9 mouse cellular contexts compared by ENCODE assay signal in the genomic region with DNA sequence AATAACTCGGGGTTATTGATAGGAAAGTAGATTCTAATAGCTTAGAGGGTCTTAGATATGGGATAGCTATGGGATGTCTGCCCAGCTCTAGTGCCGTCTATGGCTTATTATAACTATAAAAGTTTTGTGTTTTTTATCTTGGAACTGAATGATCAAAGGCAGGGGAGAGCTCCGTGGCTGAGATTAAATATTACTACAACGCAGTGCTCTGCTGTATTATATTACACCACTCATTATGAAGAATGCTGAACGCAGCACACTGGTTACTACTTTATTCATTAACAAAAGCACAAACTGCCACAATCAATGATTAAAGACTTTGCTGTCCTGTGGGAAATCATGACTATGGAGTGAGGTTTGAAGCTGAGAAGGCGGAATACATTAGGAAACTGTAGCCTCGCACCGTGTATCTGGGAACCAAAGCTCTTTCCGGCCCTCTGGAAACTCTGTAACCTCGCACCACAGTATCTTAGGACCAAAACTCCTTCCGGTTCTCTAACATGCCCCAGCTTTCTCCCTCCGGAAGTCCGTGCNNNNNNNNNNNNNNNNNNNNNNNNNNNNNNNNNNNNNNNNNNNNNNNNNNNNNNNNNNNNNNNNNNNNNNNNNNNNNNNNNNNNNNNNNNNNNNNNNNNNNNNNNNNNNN. TPM values are rescaled to one million over a fixed set of nuclear protein-coding genes. Genes with fewer than 3 reads are reported as not detected.
DNase-seq lines count a peak whose midpoint lies in the region; ATAC-seq lines count a peak whose summit lies in the region.
"Had no signal": no experiment of that assay in that cellular context is flagged by ENCODE, and none has a peak within 500 bp of the region (broad histone marks: within the 10 kb centered on the region; RNA-seq: fewer than 3 reads in every experiment).

No protein-coding gene starts in this region.

- no peak overlapping the region for H3K27ac ChIP-seq in intestine, embryonic 15.5 days
- no peak overlapping the region for H3K27ac ChIP-seq in intestine, embryonic 16.5 days (ENCODE audit: low read length)
- H3K27ac ChIP-seq in hindbrain, embryonic 15.5 days (replicated peaks), result no peak overlapping the region
- H3K27ac ChIP-seq in midbrain, embryonic 16.5 days (ENCODE audit: low read length), result no peak overlapping the region

- no peak overlapping the region for H3K4me2 ChIP-seq in intestine, embryonic 15.5 days (replicated peaks)
- no peak overlapping the region for H3K4me2 ChIP-seq in intestine, embryonic 16.5 days (ENCODE audit: low read depth, low read length)
- H3K4me2 ChIP-seq in hindbrain, embryonic 15.5 days, result no peak overlapping the region
- peak overlapping the region; percentile 17; the same call in 1 of the 2 replicates for H3K4me2 ChIP-seq in midbrain, embryonic 16.5 days (ENCODE audit: low read length)

- no peak overlapping the region for H3K4me3 ChIP-seq in intestine, embryonic 15.5 days (replicated peaks)
- H3K4me3 ChIP-seq in intestine, embryonic 16.5 days (ENCODE audit: low read length), result no peak overlapping the region
- no peak overlapping the region for H3K4me3 ChIP-seq in hindbrain, embryonic 15.5 days
- H3K4me3 ChIP-seq in midbrain, embryonic 16.5 days (ENCODE audit: low read depth, low read length), result no peak overlapping the region

- ATAC-seq in intestine, embryonic 15.5 days, result 0 out of 2 replicates have a peak, but pooled peaks have one; percentile 23
- ATAC-seq in intestine, embryonic 16.5 days, result no peak
- ATAC-seq in hindbrain, embryonic 15.5 days (ENCODE audit: low FRiP score, low read depth), result peak; percentile 45; the same call in 1 of the 2 replicates
- ATAC-seq in midbrain, embryonic 16.5 days, result peak; percentile 58

- H3K27me3 ChIP-seq in intestine, embryonic 15.5 days (replicated peaks), result no peaks in the 10 kb centered on the region
- no peaks in the 10 kb centered on the region for H3K27me3 ChIP-seq in intestine, embryonic 16.5 days (replicated peaks; ENCODE audit: control insufficient read depth, insufficient read depth, low read length)
- no peaks in the 10 kb centered on the region for H3K27me3 ChIP-seq in hindbrain, embryonic 15.5 days
- no peaks in the 10 kb centered on the region for H3K27me3 ChIP-seq in midbrain, embryonic 16.5 days (ENCODE audit: control insufficient read depth, insufficient read depth, low read depth, low read length)

- no peaks in the 10 kb centered on the region for H3K9me3 ChIP-seq in intestine, embryonic 15.5 days
- no peaks in the 10 kb centered on the region for H3K9me3 ChIP-seq in intestine, embryonic 16.5 days (ENCODE audit: control insufficient read depth, low read length)
- H3K9me3 ChIP-seq in hindbrain, embryonic 15.5 days, result no peaks in the 10 kb centered on the region
- H3K9me3 ChIP-seq in midbrain, embryonic 16.5 days (replicated peaks; ENCODE audit: control insufficient read depth, low read length, poor library complexity, severe bottlenecking), result no peaks in the 10 kb centered on the region

- H3K36me3 ChIP-seq in intestine, embryonic 15.5 days, result no peaks in the 10 kb centered on the region
- no peaks in the 10 kb centered on the region for H3K36me3 ChIP-seq in intestine, embryonic 16.5 days (ENCODE audit: control insufficient read depth, insufficient read depth, low read length)
- H3K36me3 ChIP-seq in hindbrain, embryonic 15.5 days, result no peaks in the 10 kb centered on the region
- no peaks in the 10 kb centered on the region for H3K36me3 ChIP-seq in midbrain, embryonic 16.5 days (ENCODE audit: control insufficient read depth, insufficient read depth, low read length)

- 66% methylated on average over 13 of the region's 13 CpGs for WGBS in intestine, embryonic 15.5 days
- WGBS in intestine, embryonic 16.5 days, result 72% methylated on average over 13 of the region's 13 CpGs
- WGBS in hindbrain, embryonic 15.5 days, result 52% methylated on average over 13 of the region's 13 CpGs
- WGBS in midbrain, embryonic 16.5 days, result 59% methylated on average over 13 of the region's 13 CpGs

- DNase-seq in kidney, postnatal 10 days, result peak; percentile 47
- DNase-seq in cerebellum, postnatal 14 days, result no peak
- DNase-seq in thymus, postnatal 0 days (ENCODE audit: low spot score), result no peak
- DNase-seq: adrenal gland, postnatal 25 days; thymus, postnatal 25 days had no signal

- no peaks in the 10 kb centered on the region for H3K4me1 ChIP-seq in intestine, embryonic 15.5 days (replicated peaks)
- no peaks in the 10 kb centered on the region for H3K4me1 ChIP-seq in intestine, embryonic 16.5 days (ENCODE audit: control insufficient read depth, insufficient read depth, low read length)
- peaks cover 6% of the 10 kb centered on the region for H3K4me1 ChIP-seq in hindbrain, embryonic 15.5 days (replicated peaks)
- no peaks in the 10 kb centered on the region; the same call in 1 of the 2 replicates for H3K4me1 ChIP-seq in midbrain, embryonic 16.5 days (ENCODE audit: control insufficient read depth, insufficient read depth, low read length)

- no peak overlapping the region for H3K9ac ChIP-seq in intestine, embryonic 15.5 days
- no peak overlapping the region for H3K9ac ChIP-seq in intestine, embryonic 16.5 days (ENCODE audit: low read depth, low read length)
- H3K9ac ChIP-seq in hindbrain, embryonic 15.5 days, result no peak overlapping the region
- no peak overlapping the region for H3K9ac ChIP-seq in midbrain, embryonic 16.5 days (ENCODE audit: low read depth, low read length)

RNA-seq across cellular contexts. Expression of gene Fnbp1l, which starts 27.8 kb away (rescaled TPM):
- 40.0 and 43.1 TPM in 2 replicates for polyA plus RNA-seq in intestine, embryonic 15.5 days (2015; fragmentation: Nextera tagmentation; extraction: Ambion mirVana)
- polyA plus RNA-seq in intestine, embryonic 16.5 days (2015; fragmentation: Nextera tagmentation; extraction: Ambion mirVana), result 26.3 and 29.6 TPM in 2 replicates
- polyA plus RNA-seq in hindbrain, embryonic 15.5 days (2015; fragmentation: Nextera tagmentation; extraction: Ambion mirVana), result 177 and 185 TPM in 2 replicates
- 257 and 294 TPM in 2 replicates for polyA plus RNA-seq in midbrain, embryonic 16.5 days (2015; fragmentation: Nextera tagmentation; extraction: Ambion mirVana)
- 6.5 and 7.1 TPM in 2 replicates for polyA plus RNA-seq in thymus, postnatal 0 days (2015; fragmentation: Nextera tagmentation; extraction: Ambion mirVana)
